Mouse (Mus musculus): Measurements from ENCODE around the gene Sytl3. TPM values are rescaled to one million over a fixed set of nuclear protein-coding genes. Genes with fewer than 3 reads are reported as not detected.

Sytl3 gene
- polyA plus RNA-seq, 1 experiment from 2014 or later, result not detected

DNA sequence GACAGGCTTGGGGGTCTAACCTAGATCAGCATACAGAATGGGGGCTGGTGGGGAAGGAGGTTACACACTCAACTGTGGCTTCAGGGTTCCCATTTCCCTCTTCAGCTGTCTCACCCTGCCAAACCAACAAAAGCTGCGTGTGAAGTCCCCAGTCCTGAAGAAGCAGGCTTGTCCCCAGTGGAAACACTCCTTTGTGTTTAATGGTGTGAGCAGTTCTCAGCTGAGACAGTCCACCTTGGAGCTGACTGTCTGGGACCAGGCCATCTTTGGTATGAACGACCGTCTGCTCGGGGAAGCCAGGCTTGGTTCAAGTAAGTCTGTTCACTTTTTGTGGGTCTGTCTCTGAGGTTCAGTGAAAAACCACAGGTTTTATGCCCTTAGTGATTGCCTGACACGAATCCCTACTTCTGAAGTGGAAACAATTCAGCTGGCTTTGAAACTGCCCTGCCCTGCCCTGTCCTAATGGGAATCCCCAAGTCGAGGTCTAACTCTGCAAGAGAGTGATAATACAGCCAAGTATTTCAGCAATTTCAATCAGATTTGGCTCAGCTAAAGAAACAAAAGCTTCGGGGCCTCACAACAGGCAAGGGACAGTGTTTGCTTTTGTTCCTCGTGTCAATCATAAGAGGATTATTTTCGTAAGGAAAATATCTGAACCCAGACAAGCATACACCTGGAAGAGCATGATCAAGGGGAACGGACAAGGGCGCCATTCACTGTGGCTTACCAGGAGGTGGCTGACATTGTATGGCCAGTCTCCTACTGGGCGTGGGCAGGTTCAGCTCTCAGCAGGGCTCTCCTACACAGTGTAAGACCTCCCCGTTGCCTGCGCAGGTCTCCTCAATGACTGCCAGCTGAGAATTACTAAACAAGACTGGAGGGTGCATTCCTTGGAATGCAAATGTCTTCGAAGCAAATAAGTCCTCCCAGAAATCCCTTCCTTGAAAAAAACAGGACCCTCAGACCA is 77.7 kb downstream of the Sytl3 start:
- 36% methylated on average over 15 of the region's 15 CpGs for WGBS
- Histone ChIP-seq H3K9me3 (no peaks in the 10 kb centered on the region), H3K27ac (replicated peaks) (0 out of 2 replicates have a peak overlapping the region, but pooled peaks have one; percentile 30), H3K4me3 (no peak overlapping the region), H3K27me3 (replicated peaks; ENCODE audit: low read depth, poor library complexity, severe bottlenecking) (no peaks in the 10 kb centered on the region), H3K36me3 (replicated peaks) (peaks cover 33% of the 10 kb centered on the region), H3K4me1 (peaks cover 35% of the 10 kb centered on the region)
- DNase-seq (ENCODE audit: low spot score), result no peak

DNA sequence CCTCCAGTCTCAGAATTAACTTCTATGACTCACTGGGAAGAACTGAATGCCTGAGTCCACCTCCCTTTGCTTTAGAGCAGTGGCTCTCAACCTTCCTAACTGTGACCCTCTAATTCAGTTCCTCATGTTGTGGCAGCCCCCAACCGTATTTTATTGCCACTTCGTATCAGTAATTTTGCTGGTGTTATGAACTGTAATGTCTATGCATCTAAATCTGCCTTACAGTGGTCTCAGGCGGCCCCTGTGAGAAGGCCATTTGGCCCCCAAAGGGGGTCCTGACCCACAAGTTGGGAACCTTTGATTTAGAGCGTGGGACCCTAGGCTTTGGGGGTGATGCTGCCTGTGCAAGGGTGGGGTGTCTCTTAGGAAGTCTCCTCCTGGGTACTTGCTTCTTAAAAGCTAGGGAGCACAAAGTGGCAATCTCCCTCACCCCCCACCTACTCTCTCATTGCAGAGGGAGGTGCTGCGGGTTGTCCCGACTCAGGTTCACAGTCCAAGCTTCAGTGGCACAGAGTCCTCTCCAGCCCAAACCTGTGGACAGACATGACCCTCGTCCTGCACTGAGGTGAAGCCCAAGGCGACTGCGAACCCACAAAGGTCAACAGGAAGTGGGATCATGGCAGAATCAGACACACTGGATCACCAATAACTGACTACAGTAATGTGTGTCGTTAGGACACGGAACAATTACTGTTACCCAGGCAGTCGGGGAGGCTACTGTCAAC is 78.5 kb downstream of the Sytl3 start:
- H3K27me3 ChIP-seq (replicated peaks; ENCODE audit: low read depth, poor library complexity, severe bottlenecking), result no peaks in the 10 kb centered on the region
- H3K4me3 ChIP-seq, result no peak overlapping the region
- peaks cover 41% of the 10 kb centered on the region for H3K36me3 ChIP-seq (replicated peaks)
- no peak for DNase-seq (ENCODE audit: low spot score)
- no peak overlapping the region for H3K27ac ChIP-seq (replicated peaks)
- H3K9me3 ChIP-seq, result no peaks in the 10 kb centered on the region
- H3K4me1 ChIP-seq, result peaks cover 43% of the 10 kb centered on the region
- 76% methylated on average over 12 of the region's 12 CpGs for WGBS

DNA sequence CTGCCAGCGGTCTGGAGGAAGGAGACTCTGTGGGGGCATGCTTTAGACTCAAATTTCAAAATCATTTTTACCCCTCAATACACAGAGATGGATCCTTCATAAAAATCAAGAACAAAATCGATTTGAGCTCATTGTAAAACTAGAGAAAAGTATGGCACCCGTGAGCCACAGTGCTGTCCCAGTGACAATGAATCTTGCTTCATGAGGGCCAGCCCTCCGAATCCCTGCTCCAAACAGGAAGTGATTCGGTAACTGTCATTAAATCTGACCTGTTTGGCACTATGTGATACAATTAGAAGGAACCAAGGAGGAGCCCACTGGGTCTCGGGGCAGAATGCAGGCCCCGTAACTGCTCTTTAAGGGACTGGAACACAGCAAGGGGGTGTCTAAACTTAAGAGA is 79.9 kb downstream of the Sytl3 start:
- no peak for DNase-seq (ENCODE audit: low spot score)
- Histone ChIP-seq H3K4me1 (peaks cover 57% of the 10 kb centered on the region), H3K9me3 (no peaks in the 10 kb centered on the region), H3K36me3 (replicated peaks) (peaks cover 46% of the 10 kb centered on the region), H3K4me3 (no peak overlapping the region), H3K27me3 (replicated peaks; ENCODE audit: low read depth, poor library complexity, severe bottlenecking) (no peaks in the 10 kb centered on the region), H3K27ac (replicated peaks) (no peak overlapping the region)
- WGBS, result 84% methylated on average over 7 of the region's 7 CpGs

DNA sequence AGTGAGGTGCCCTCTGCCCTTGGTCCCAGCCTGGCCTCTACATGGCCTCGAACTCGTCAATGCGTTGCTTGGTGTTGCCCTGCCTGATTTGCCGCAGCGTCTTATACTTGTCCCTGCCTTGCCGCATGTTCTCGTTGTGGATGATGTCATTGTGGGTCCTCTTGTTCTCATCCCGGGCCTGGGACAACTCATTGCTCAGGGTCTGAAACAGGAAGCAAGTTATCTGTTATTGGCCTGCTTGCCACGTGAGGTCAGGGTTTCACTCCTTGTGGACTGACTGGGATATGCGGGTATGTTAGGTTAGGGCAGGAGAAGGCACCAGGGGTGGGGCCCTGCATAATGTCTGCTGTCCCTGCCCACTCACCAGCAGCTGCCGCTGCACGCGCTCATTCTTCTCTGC is 80.4 kb downstream of the Sytl3 start:
- Histone ChIP-seq H3K9me3 (no peaks in the 10 kb centered on the region), H3K4me3 (no peak overlapping the region), H3K4me1 (peaks cover 62% of the 10 kb centered on the region), H3K36me3 (replicated peaks) (peaks cover 46% of the 10 kb centered on the region), H3K27ac (replicated peaks) (no peak overlapping the region), H3K27me3 (replicated peaks; ENCODE audit: low read depth, poor library complexity, severe bottlenecking) (no peaks in the 10 kb centered on the region)
- 91% methylated on average over 13 of the region's 13 CpGs for WGBS
- no peak for DNase-seq (ENCODE audit: low spot score)

DNA sequence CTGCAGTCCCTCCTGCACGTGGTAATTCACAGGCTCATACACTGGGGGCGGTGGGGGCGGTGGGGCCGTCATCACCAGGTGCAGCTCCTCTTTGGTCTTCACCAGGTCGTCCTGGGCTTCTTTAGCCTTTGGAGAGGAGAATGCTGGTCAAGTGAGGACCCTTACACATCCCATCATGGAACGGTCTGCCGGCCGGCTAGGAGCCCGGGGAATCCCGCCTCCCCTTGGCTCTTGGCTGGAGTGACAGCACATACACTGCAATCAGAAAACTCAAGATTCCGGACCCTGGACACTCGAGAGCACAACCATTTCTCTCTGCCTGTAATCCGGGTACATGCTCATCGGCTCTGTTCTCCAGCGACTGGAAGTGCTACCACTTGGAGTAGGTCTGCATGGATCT is 80.9 kb downstream of the Sytl3 start:
- no peaks in the 10 kb centered on the region for H3K27me3 ChIP-seq (replicated peaks; ENCODE audit: low read depth, poor library complexity, severe bottlenecking)
- no peak overlapping the region for H3K27ac ChIP-seq (replicated peaks)
- H3K36me3 ChIP-seq (replicated peaks), result peaks cover 46% of the 10 kb centered on the region
- no peaks in the 10 kb centered on the region for H3K9me3 ChIP-seq
- H3K4me1 ChIP-seq, result peaks cover 66% of the 10 kb centered on the region
- no peak for DNase-seq (ENCODE audit: low spot score)
- no peak overlapping the region for H3K4me3 ChIP-seq
- WGBS, result 88% methylated on average over 15 of the region's 15 CpGs

DNA sequence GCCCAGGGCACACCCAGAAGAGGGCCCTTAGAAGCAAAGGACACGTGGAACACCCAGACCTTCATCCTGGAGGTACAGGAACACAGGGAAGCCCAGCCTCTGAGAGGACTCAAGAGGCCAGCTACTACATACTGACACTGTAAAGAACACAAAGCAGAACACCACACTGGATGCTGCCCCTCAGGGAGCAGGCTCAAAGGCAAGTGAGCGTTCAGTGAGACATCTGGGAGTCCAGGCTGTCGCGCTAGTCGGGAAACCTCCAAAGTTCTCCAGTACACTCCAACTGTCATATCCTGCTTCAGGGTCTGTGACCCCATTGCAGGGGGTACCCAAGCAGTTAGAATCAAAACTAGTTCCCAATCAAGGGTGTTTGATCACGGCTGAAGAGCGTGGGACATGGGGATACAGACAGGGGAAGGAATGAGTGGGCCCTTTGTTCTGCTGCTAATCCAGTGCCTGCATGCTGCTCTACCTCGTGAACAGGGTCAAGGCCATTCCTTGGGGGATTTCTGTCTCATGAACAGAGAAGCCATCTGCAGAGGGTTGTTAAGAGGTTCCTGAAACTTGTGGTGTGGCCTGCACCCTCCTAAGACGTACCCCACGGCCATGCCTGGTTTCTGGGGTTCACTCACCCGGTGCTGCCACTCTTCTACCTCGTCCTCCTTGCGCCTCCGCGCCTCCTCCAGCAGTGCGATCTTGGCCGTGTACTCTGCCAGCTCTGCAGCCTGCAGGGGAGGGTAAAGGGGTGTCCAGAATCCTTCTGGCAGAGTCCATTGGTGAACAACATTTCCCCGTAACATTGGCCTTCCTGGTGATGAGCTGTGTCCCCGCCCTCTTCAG is 81.7 kb downstream of the Sytl3 start:
- whole genome bisulfite sequencing, result 78% methylated on average over 19 of the region's 19 CpGs
- no peaks in the 10 kb centered on the region for H3K9me3 ChIP-seq
- H3K4me3 ChIP-seq, result no peak overlapping the region
- peak overlapping the region; percentile 36; the same call in 1 of the 2 replicates for H3K27ac ChIP-seq (replicated peaks)
- no peaks in the 10 kb centered on the region for H3K27me3 ChIP-seq (replicated peaks; ENCODE audit: low read depth, poor library complexity, severe bottlenecking)
- H3K4me1 ChIP-seq, result peaks cover 71% of the 10 kb centered on the region
- H3K36me3 ChIP-seq (replicated peaks), result peaks cover 53% of the 10 kb centered on the region
- no peak for DNase-seq (ENCODE audit: low spot score)

DNA sequence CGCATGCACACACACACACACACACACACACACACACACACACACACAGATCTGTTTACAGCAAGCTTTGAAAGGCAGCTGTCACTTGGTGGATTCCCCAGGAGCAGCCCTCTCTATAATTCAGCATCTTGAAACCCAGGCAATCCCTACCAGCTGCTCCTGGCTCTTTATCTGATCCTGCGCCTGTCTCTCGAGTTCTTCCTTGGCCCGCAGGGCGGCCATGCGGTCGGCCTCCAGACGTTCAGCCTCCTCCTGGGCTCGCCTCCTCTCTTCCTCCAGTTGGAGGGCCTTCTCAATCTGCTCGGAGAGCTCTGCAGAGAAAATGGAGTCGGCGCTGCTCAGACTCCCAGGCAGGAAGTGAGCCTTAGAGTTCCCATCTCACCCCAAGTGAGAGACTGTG is 82.4 kb downstream of the Sytl3 start:
- no peak for DNase-seq (ENCODE audit: low spot score)
- Histone ChIP-seq H3K36me3 (replicated peaks) (peaks cover 53% of the 10 kb centered on the region), H3K9me3 (no peaks in the 10 kb centered on the region), H3K27ac (replicated peaks) (peak overlapping the region; percentile 12; the same call in 1 of the 2 replicates), H3K27me3 (replicated peaks; ENCODE audit: low read depth, poor library complexity, severe bottlenecking) (no peaks in the 10 kb centered on the region), H3K4me1 (peaks cover 74% of the 10 kb centered on the region), H3K4me3 (no peak overlapping the region)
- 82% methylated on average over 12 of the region's 12 CpGs for WGBS

DNA sequence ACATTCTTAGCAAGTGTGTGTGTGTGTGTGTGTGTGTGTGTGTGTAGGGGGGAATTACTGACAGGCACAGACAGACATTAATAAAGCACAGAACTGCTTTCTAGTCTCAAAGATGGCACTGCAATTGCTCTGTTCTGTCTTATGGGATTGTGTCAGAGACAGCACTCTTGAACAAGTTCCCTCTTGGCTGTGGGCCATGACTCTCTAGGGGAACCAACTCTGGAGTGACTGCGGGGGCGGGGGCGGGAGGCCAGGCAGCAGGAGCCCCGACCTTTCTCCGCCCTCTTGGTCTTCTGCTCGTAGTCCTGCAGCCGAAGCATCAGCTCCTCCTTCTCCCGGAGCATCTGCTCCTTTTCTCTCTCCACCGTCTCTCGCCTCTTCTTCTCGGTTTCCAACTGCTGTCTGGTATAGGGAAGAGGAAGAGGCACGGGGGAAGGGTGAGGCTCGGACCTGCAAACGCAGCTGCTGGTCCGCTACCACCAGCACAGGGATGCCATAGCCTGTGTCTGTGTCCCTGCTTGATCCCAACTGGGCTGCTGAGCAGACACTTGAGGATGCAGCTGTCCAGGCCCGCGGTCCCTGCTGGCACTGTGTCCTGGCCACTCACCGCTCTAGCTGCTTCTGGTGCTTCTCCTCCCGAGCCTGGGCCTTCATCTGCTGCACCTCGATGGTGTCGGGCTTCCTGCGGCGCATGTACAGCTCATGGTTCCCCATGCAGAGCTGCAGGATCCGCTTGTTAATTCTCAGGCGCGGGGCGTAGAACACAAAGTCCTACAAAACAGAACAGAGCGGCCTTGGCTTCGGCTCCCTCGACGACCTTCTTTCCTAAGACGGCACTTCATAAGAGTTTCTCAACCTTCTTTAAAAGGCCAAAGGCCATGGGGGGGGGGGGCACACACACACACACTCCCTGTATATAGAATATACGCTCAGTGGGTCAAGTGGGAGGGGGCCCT is 83.5 kb downstream of the Sytl3 start:
- peak overlapping the region; percentile 52 for H3K27ac ChIP-seq (replicated peaks)
- H3K4me1 ChIP-seq, result peaks cover 73% of the 10 kb centered on the region
- peak; percentile 12 for DNase-seq (ENCODE audit: low spot score)
- H3K9me3 ChIP-seq, result no peaks in the 10 kb centered on the region
- H3K27me3 ChIP-seq (replicated peaks; ENCODE audit: low read depth, poor library complexity, severe bottlenecking), result no peaks in the 10 kb centered on the region
- H3K4me3 ChIP-seq, result no peak overlapping the region
- H3K36me3 ChIP-seq (replicated peaks), result peaks cover 60% of the 10 kb centered on the region
- whole genome bisulfite sequencing, result 80% methylated on average over 33 of the region's 33 CpGs

DNA sequence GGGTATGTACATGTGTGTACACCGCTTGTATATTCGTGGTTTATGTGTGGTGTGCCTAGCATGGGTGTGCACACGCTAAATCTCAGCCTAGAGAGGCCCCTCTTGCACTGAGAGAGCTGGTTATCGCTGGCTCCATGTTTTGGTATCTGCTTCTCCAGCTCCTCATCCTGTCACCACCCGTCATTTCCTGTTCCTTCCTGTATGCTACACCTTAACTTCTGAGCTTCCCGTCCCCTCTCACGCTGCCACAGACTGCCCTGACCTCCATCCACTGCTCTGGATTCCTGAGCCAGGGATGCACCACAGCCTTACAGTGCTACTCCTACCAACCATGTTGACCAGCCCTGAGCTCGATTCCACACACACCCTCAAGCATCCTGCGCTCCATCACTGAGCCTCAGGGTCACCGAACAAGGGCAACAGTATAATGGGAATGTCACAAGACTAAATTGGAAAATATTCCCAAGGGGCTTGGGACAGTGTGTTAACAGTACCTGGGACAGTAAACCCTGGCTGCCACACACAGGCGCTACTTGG is 84.2 kb downstream of the Sytl3 start:
- H3K4me1 ChIP-seq, result peaks cover 73% of the 10 kb centered on the region
- H3K27ac ChIP-seq (replicated peaks), result peak overlapping the region; percentile 52; the same call in 1 of the 2 replicates
- H3K4me3 ChIP-seq, result no peak overlapping the region
- H3K27me3 ChIP-seq (replicated peaks; ENCODE audit: low read depth, poor library complexity, severe bottlenecking), result no peaks in the 10 kb centered on the region
- WGBS, result 85% methylated on average over 11 of the region's 11 CpGs
- H3K9me3 ChIP-seq, result no peaks in the 10 kb centered on the region
- peaks cover 63% of the 10 kb centered on the region for H3K36me3 ChIP-seq (replicated peaks)
- DNase-seq (ENCODE audit: low spot score), result no peak

DNA sequence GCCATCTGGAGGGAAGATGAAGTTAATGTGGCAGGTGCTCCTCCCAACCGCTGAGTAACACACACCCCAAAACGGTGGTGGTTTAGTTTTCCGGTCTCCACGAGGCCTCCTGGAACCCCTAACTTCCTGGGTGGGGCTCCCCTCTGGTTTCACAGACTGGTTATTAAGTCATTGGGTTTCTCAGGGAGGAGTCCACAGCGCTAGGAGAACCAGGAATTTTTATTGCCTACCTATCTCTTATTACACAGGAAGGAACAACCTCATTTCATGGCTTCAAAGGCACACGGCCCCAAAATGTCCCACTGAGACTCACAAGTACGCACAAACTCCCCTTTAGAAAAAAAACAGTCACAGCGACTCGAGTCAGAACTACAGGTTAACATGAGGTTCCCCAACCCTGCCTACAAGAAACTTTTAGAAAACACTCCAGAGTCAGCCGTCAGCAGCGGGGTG is 84.9 kb downstream of the Sytl3 start:
- peaks cover 66% of the 10 kb centered on the region for H3K36me3 ChIP-seq (replicated peaks)
- DNase-seq (ENCODE audit: low spot score), result no peak
- H3K27me3 ChIP-seq (replicated peaks; ENCODE audit: low read depth, poor library complexity, severe bottlenecking), result no peaks in the 10 kb centered on the region
- H3K4me1 ChIP-seq, result peaks cover 72% of the 10 kb centered on the region
- no peak overlapping the region for H3K4me3 ChIP-seq
- WGBS, result 81% methylated on average over 11 of the region's 11 CpGs
- no peak overlapping the region for H3K27ac ChIP-seq (replicated peaks)
- H3K9me3 ChIP-seq, result no peaks in the 10 kb centered on the region

DNA sequence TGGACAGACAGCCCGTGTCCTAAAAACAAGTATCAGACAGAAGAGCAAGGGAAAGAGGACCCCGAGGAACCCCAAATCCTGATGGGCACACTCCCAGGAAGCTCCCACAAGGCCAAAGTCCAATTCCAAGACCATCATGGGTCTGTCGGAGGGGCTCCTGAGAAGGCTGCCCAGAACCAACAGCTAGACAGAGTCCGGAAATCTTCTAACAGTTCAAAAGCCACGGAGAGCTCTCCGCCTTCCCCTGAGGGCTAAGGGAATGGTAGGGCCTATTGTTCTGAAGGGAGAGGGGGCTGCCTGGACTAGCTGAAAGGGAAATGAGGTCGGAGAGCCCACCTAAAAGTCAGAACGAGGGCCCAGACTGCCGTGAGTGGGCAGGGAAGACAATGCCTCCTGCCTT is 85.5 kb downstream of the Sytl3 start:
- H3K4me3 ChIP-seq, result no peak overlapping the region
- no peaks in the 10 kb centered on the region for H3K9me3 ChIP-seq
- H3K27me3 ChIP-seq (replicated peaks; ENCODE audit: low read depth, poor library complexity, severe bottlenecking), result no peaks in the 10 kb centered on the region
- WGBS, result 53% methylated on average over 9 of the region's 9 CpGs
- DNase-seq (ENCODE audit: low spot score), result no peak
- peak overlapping the region; percentile 52 for H3K27ac ChIP-seq (replicated peaks)
- peaks cover 72% of the 10 kb centered on the region for H3K4me1 ChIP-seq
- H3K36me3 ChIP-seq (replicated peaks), result peaks cover 65% of the 10 kb centered on the region

Data from embryonic facial prominence, embryonic 10.5 days (tissue).